Mouse (Mus musculus) C2C12 (cell line): ENCODE results near the gene Slc41a2.

Experiments used
- CTCF ChIP-seq: IDR thresholded peaks from one replicate; pipeline ENCODE4 v1.5.1; 2011; ENCODE audit not compliant: control insufficient read depth, insufficient read depth, insufficient read length
- MYOG ChIP-seq: IDR thresholded peaks from one replicate; pipeline ENCODE4 v1.6.1; 2011; ENCODE audit not compliant: control insufficient read depth, insufficient read length; ENCODE audit errors: extremely low read depth

DNA sequence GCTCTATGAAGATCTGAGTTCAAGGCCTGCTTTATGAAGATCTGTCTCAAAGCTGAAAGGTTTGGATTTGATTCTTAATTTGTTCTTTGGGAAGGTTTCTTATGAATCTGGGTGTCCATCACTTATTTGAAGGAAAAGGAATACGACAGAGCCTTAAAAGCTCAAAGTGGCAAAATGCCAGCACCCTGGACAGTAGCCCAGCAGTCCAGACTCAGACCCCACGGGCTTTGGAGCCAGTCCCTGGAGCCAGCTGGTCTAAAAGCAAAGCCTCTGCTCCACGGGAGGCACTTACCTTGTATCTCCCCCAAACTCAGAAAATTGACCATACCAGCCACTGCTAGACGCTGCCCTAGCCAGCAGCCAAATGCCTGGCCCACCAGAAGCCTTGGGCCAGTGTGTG, 103.3 kb downstream of the Slc41a2 start:
- no peak for TF ChIP-seq CTCF
- no peak for TF ChIP-seq MYOG
